Mouse (Mus musculus) neural tube, embryonic 14.5 days (tissue): ENCODE measurements around the gene Klk4. TPM values are rescaled to one million over a fixed set of nuclear protein-coding genes. Genes with fewer than 3 reads are reported as not detected.
A peak's percentile ranks its signal among the peaks of the same experiment; 100 is the strongest.

Source experiments
- ATAC-seq: fragments of 200-750 bp; cut with Nextera tagmentation; 2 replicates; pipeline ENCODE4 v1.8.0; 2017; ENCODE audit warnings: low read depth, mild to moderate bottlenecking, moderate TSS enrichment, moderate library complexity
- H3K27ac ChIP-seq: fragments of 300-500 bp; sonication (generic); 2 replicates; pipeline ENCODE4 v1.5.1; 2014; ENCODE audit warnings: low read depth, mild to moderate bottlenecking, control low read depth, low read length, moderate library complexity, mixed read lengths
- H3K27me3 ChIP-seq: fragments of 300-500 bp; sonication (generic); 2 replicates; pipeline ENCODE4 v1.6.1; 2014; ENCODE audit warnings: low read length; ENCODE audit not compliant: control insufficient read depth, insufficient read depth
- H3K36me3 ChIP-seq: fragments of 300-500 bp; sonication (generic); 2 replicates; pipeline ENCODE4 v1.6.1; 2014; ENCODE audit warnings: low read length, mixed read lengths; ENCODE audit not compliant: control insufficient read depth, insufficient read depth
- H3K4me1 ChIP-seq: fragments of 300-500 bp; sonication (generic); 2 replicates; pipeline ENCODE4 v1.6.1; 2014; ENCODE audit warnings: low read length; ENCODE audit not compliant: control insufficient read depth, insufficient read depth
- H3K4me2 ChIP-seq: fragments of 300-500 bp; sonication (generic); 2 replicates; pipeline ENCODE4 v1.6.1; 2014; ENCODE audit warnings: mild to moderate bottlenecking, low read depth, low read length, control low read depth
- H3K4me3 ChIP-seq: fragments of 300-500 bp; sonication (generic); 2 replicates; pipeline ENCODE4 v1.5.1; 2014; ENCODE audit warnings: low read depth, low read length, control low read depth, mixed read lengths
- H3K9ac ChIP-seq: fragments of 300-500 bp; sonication (generic); replicated peaks from 2 replicates; pipeline ENCODE4 v1.6.1; 2014; ENCODE audit warnings: low read depth, mild to moderate bottlenecking, control low read depth, low read length, mixed read lengths
- H3K9me3 ChIP-seq: fragments of 300-500 bp; sonication (generic); 2 replicates; pipeline ENCODE4 v1.6.1; 2016; ENCODE audit warnings: low read length; ENCODE audit not compliant: control insufficient read depth
- WGBS: fragments of 180-500 bp; shearing (Covaris S2); extraction: QIAGEN DNeasy Blood & Tissue Kit; methylation state at CpG from one replicate; pipeline ENCODE4 v1.1.7; 2014; 5-methylcytosine and 5-hydroxymethylcytosine counted together
- polyA plus RNA-seq: library from polyadenylated mRNA; unstranded; fragments of >200 nt; fragmentation: Nextera tagmentation; extraction: Ambion mirVana; gene quantifications from 2 replicates; pipeline ENCODE4 v1.2.1, GENCODE M21; 2014

Klk4 gene
- polyA plus RNA-seq, 1 experiment from 2014 or later, result 0.66 TPM

DNA sequence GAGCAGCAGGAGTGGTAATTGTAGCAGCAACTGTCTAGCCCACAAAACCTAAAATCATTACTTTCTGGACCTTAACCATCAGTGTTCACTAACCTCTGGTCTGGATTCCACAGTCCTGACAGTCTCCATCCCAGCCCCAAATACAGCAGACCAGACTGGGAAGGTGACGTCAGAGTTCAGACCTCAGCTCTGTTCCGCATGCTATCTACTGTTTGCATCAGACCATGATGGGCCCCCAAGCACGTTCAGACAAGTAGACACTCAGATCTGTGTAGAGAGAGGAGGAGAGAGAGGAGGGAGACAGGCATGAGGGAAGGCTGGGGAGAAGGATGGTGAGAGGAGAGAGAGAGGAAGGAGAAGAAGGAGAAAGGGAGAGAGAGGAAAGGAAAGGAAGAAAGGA is 10.8 kb downstream of the Klk4 start:
- no peaks in the 10 kb centered on the region for H3K27me3 ChIP-seq
- H3K4me3 ChIP-seq, result no peak overlapping the region
- no peaks in the 10 kb centered on the region for H3K4me1 ChIP-seq
- H3K4me2 ChIP-seq, result no peak overlapping the region
- 70% methylated on average over 3 of the region's 3 CpGs for WGBS
- ATAC-seq, result no peak
- H3K27ac ChIP-seq, result no peak overlapping the region
- no peak overlapping the region for H3K9ac ChIP-seq
- no peaks in the 10 kb centered on the region for H3K9me3 ChIP-seq
- H3K36me3 ChIP-seq, result no peaks in the 10 kb centered on the region

DNA sequence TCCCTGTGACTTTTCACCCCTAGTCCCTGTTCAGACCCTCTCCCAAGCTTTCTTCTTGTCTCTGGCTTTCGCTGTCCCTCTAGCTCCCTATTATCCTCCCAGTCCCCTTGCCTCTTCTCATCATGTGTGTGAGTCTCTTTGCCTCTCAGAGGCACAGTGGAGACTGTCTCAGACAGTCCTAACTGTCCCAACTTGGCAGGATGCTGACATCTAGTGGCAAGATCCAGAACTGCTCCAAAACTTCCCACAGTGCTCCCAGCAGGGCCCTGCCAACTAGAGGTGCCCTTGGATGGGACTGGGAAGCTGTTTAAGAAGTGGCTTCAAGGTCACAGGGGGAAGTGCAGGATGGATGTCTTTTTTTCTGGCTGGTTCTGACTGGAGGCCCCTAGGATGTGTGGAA is 13.9 kb downstream of the Klk4 start:
- 22% methylated on average over 1 of the region's 1 CpGs for WGBS
- no peak overlapping the region for H3K27ac ChIP-seq
- H3K27me3 ChIP-seq, result no peaks in the 10 kb centered on the region
- H3K9me3 ChIP-seq, result no peaks in the 10 kb centered on the region
- H3K9ac ChIP-seq, result no peak overlapping the region
- no peaks in the 10 kb centered on the region for H3K4me1 ChIP-seq
- ATAC-seq, result peak; percentile 98
- no peak overlapping the region for H3K4me3 ChIP-seq
- no peak overlapping the region for H3K4me2 ChIP-seq
- no peaks in the 10 kb centered on the region for H3K36me3 ChIP-seq

- H3K4me2 ChIP-seq, result no peak overlapping the region
- no peak overlapping the region for H3K4me3 ChIP-seq
- ATAC-seq, result no peak
- no peak overlapping the region for H3K27ac ChIP-seq
- H3K9me3 ChIP-seq, result no peaks in the 10 kb centered on the region
- H3K9ac ChIP-seq, result no peak overlapping the region
- 77% methylated on average over 9 of the region's 9 CpGs for WGBS
- H3K27me3 ChIP-seq, result no peaks in the 10 kb centered on the region
- no peaks in the 10 kb centered on the region for H3K36me3 ChIP-seq
- no peaks in the 10 kb centered on the region for H3K4me1 ChIP-seq
These were observed 33.9 kb downstream of the Klk4 start for GRCm38 (mm10) chr7:43914821-43915220.

- 90% methylated on average over 13 of the region's 13 CpGs for WGBS
- H3K4me2 ChIP-seq, result no peak overlapping the region
- no peak overlapping the region for H3K9ac ChIP-seq
- H3K36me3 ChIP-seq, result no peaks in the 10 kb centered on the region
- H3K4me1 ChIP-seq, result no peaks in the 10 kb centered on the region
- no peaks in the 10 kb centered on the region for H3K9me3 ChIP-seq
- no peaks in the 10 kb centered on the region for H3K27me3 ChIP-seq
- ATAC-seq, result no peak
- no peak overlapping the region for H3K4me3 ChIP-seq
- no peak overlapping the region for H3K27ac ChIP-seq
These were observed 37.5 kb downstream of the Klk4 start for GRCm38 (mm10) chr7:43918426-43918825.

DNA sequence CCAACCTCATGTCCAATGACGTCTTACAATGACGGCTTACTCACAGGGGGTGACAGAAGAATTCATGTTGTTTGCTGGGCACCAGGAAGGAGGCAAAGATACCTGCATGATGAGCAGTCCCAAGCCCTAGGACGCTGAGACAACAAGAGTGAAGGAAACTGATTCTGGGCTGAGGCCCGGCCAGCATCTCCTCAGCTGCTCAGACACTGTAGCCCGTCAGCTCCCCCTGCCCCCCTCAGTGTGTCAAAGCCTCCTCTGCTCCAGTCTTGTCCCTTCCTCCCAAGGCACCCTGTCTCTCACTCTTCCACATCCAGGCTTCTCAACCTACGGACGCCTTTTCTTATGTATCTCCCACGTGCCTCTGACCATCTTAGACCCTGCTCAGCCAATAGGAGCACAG is 37.9 kb downstream of the Klk4 start:
- Histone ChIP-seq H3K27me3 (no peaks in the 10 kb centered on the region), H3K27ac (no peak overlapping the region), H3K9ac (no peak overlapping the region), H3K9me3 (no peaks in the 10 kb centered on the region), H3K4me2 (no peak overlapping the region), H3K4me1 (no peaks in the 10 kb centered on the region), H3K4me3 (no peak overlapping the region), H3K36me3 (no peaks in the 10 kb centered on the region)
- ATAC-seq, result no peak
- WGBS, result 77% methylated on average over 8 of the region's 8 CpGs

DNA sequence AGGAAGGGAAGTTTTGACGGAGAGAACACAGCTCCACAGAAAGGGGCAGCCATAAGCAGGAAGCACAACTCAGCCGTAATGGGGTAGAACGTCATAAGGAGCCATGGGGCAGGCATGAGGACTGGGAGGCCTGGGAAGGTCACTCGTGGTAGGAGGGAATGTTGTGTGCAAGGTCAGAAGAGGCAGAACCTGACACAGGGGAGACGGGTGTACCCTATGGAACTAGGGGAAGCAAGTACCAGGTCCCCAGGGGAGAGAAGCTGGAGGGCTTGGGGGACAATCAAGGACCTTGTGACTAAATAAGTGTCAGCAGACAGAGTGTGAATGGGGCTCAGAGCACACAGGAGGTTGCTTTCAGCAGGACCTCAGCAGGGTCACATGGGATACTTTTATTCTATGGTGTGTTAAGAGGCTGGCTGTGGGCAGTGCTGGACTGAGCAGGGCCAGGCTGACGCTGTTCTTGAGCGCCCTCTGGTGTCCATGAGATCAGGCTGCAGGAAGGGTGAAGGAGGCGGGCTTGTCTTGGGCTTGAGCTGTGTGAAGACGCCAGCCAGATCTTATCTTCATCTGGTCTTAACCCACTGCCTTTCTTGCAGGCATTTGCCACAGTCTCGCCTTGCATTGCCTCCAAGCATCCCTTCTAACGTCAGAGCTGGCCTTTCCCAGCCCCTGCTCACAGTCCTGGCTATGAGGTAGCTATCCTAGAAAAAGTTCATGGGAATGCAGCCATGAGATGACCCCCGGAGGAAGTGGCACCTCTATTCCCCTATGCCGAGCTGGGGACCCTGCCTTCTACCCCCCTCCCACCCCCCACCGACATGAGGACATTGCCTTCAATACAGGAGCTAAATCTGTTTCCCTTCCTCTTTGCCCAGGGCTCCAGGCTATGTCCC is 38.8 kb downstream of the Klk4 start:
- H3K27me3 ChIP-seq, result no peaks in the 10 kb centered on the region
- H3K4me2 ChIP-seq, result no peak overlapping the region
- H3K36me3 ChIP-seq, result no peaks in the 10 kb centered on the region
- peak; percentile 95 for ATAC-seq
- 35% methylated on average over 14 of the region's 14 CpGs for WGBS
- H3K9me3 ChIP-seq, result no peaks in the 10 kb centered on the region
- no peaks in the 10 kb centered on the region for H3K4me1 ChIP-seq
- no peak overlapping the region for H3K27ac ChIP-seq
- H3K4me3 ChIP-seq, result no peak overlapping the region
- H3K9ac ChIP-seq, result no peak overlapping the region

DNA sequence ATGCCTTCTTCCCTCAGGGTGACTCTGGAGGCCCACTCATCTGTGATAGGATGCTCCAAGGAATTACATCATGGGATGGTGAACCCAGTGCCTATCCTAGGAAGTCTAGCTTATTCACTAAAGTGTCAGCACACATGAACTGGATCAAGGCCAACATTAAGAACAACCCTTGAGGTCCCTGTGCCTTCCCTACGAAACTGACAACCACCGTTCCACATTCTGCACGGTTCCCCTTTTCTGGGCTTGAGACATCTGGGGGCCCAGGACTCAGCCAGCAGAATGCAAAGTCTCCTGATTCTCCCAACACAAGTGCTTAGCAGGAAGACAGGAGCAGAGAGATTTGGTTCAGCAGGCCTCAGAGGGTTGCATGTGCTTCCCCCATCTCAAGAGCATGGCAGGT is 39.6 kb downstream of the Klk4 start:
- H3K27me3 ChIP-seq, result no peaks in the 10 kb centered on the region
- no peak overlapping the region for H3K27ac ChIP-seq
- no peak overlapping the region for H3K4me2 ChIP-seq
- H3K4me3 ChIP-seq, result no peak overlapping the region
- ATAC-seq, result no peak
- 86% methylated on average over 3 of the region's 3 CpGs for WGBS
- no peaks in the 10 kb centered on the region for H3K36me3 ChIP-seq
- no peaks in the 10 kb centered on the region for H3K4me1 ChIP-seq
- no peaks in the 10 kb centered on the region for H3K9me3 ChIP-seq
- H3K9ac ChIP-seq, result no peak overlapping the region

- ATAC-seq, result no peak
- WGBS, result 85% methylated on average over 6 of the region's 6 CpGs
- no peaks in the 10 kb centered on the region for H3K4me1 ChIP-seq
- H3K27me3 ChIP-seq, result no peaks in the 10 kb centered on the region
- no peaks in the 10 kb centered on the region for H3K9me3 ChIP-seq
- H3K27ac ChIP-seq, result no peak overlapping the region
- no peak overlapping the region for H3K9ac ChIP-seq
- no peak overlapping the region for H3K4me3 ChIP-seq
- no peaks in the 10 kb centered on the region for H3K36me3 ChIP-seq
- no peak overlapping the region for H3K4me2 ChIP-seq
These were observed 40.1 kb downstream of the Klk4 start for GRCm38 (mm10) chr7:43921087-43921486.

GRCm38 (mm10) chr7:43921941-43922340 is 41.0 kb downstream of the Klk4 start:
- Histone ChIP-seq H3K27ac (no peak overlapping the region), H3K27me3 (no peaks in the 10 kb centered on the region), H3K4me1 (no peaks in the 10 kb centered on the region), H3K4me3 (no peak overlapping the region), H3K36me3 (no peaks in the 10 kb centered on the region), H3K9me3 (no peaks in the 10 kb centered on the region), H3K9ac (no peak overlapping the region), H3K4me2 (no peak overlapping the region)
- WGBS, result 78% methylated on average over 2 of the region's 2 CpGs
- ATAC-seq, result no peak
